Mouse (Mus musculus): ENCODE data around the gene Primpol.

DNA sequence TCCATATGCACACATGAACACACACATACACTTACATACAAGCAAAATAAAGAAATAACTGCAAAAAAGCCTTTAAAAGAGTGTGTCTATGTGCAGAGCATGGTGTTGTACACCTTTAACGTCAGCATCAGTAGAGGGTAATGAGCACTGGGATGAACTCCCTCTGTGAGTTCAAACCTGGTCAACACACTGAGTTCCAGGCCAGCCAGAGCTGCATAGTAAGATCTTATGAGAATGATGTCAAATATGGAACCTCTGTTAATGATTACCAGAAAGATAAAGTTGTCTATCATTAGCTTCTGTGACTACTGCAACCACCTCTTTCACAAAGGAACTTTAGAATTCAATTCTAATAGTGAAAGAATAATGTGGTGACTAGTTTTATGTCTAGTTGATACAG, 10.1 kb downstream of the Primpol start:
- no peak for TF ChIP-seq CTCF (IDR thresholded peaks at IDR 0.05 in 2 of 3, conservative IDR thresholded peaks at IDR 0.05 in 1 of 3; ENCODE audit: control insufficient read depth in 1 of 3, insufficient read depth in 1 of 3, low read depth in 2 of 3, low read length in 3 of 3, poor library complexity in 1 of 3, severe bottlenecking in 1 of 3)
- TF ChIP-seq JUND (IDR thresholded peaks at IDR 0.05; ENCODE audit: low read depth, low read length), result no peak
- TF ChIP-seq ZC3H11A (IDR thresholded peaks at IDR 0.05; ENCODE audit: low read depth, low read length), result no peak
- no peak for TF ChIP-seq ZMIZ1 (IDR thresholded peaks at IDR 0.05; ENCODE audit: low read depth, low read length)
- TF ChIP-seq MYB (IDR thresholded peaks at IDR 0.05; ENCODE audit: low read depth, low read length), result no peak
- TF ChIP-seq USF2 (IDR thresholded peaks at IDR 0.05; ENCODE audit: borderline replicate concordance in 1 of 2, insufficient read depth in 1 of 2, low read depth in 1 of 2, low read length in 2 of 2), result no peak
- no peak for TF ChIP-seq ETS1 (IDR thresholded peaks at IDR 0.05; ENCODE audit: low read depth, low read length)
- TF ChIP-seq RAD21 (IDR thresholded peaks at IDR 0.05; ENCODE audit: low read depth, low read length), result no peak
- TF ChIP-seq MYC (IDR thresholded peaks at IDR 0.05; ENCODE audit: low read depth, low read length), result no peak
